Mouse (Mus musculus) testis, adult 2 months (tissue): Measurements from ENCODE around the gene Il18r1. TPM values are rescaled to one million over a fixed set of nuclear protein-coding genes. Genes with fewer than 3 reads are reported as not detected.

Experiments
- H3K27ac ChIP-seq: fragments of 200-500 bp; 2 replicates; pipeline ENCODE4 v1.5.1; 2012; ENCODE audit warnings: low read depth, low read length; ENCODE audit not compliant: control insufficient read depth, insufficient read depth
- H3K27me3 ChIP-seq: fragments of 200-500 bp; 2 replicates; pipeline ENCODE4 v1.6.1; 2012; ENCODE audit warnings: mild to moderate bottlenecking, low read length, moderate library complexity; ENCODE audit not compliant: control insufficient read depth, insufficient read depth
- H3K36me3 ChIP-seq: fragments of 200-500 bp; 2 replicates; pipeline ENCODE4 v1.6.1; 2012; ENCODE audit warnings: mild to moderate bottlenecking, low read length; ENCODE audit not compliant: control insufficient read depth, insufficient read depth
- H3K4me1 ChIP-seq: fragments of 200-500 bp; 2 replicates; pipeline ENCODE4 v1.6.1; 2012; ENCODE audit warnings: low read length; ENCODE audit not compliant: control insufficient read depth, insufficient read depth
- H3K4me3 ChIP-seq: fragments of 200-500 bp; 2 replicates; pipeline ENCODE4 v1.5.1; 2012; ENCODE audit warnings: low read depth, mild to moderate bottlenecking, low read length, moderate library complexity, mixed read lengths; ENCODE audit not compliant: control insufficient read depth
- CTCF ChIP-seq: fragments of 200-500 bp; IDR thresholded peaks from 2 replicates; pipeline ENCODE4 v1.5.1; 2012; ENCODE audit warnings: low read depth, mild to moderate bottlenecking, inconsistent platforms, low read length, moderate library complexity; ENCODE audit not compliant: control insufficient read depth, insufficient read depth, insufficient replicate concordance
- POLR2A ChIP-seq: fragments of 200-500 bp; IDR thresholded peaks from 2 replicates; pipeline ENCODE4 v1.6.1; 2012; ENCODE audit warnings: low read depth, mild to moderate bottlenecking, inconsistent platforms, low read length, moderate library complexity; ENCODE audit not compliant: control insufficient read depth
- polyA plus RNA-seq: library from polyadenylated mRNA; depleted of rRNA; stranded (reverse); fragments of >200 nt; gene quantifications from 2 replicates; pipeline ENCODE4 v1.2.3, GENCODE M21; 2012

Gene Il18r1
- polyA plus RNA-seq, 1 experiment, result 0.12 TPM

DNA sequence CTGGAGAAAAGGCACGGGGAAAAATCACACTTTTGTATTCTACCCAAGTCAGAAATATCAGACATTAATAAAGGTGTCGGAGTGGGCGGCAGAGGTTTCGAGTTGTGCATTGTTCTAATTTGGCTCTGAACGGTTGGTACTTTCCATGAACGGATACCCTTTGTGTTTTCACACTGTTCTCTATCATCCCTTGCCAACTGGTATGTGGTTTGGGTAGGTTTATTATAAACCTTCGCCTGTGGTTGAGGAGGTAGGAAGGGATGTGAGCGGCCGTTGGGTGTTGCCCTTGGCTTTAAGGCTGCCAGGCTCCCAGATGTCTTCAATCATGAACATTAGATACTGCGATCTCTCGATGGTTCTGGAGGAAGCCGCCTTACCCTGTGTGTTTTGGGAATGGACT is 4.5 kb downstream of the Il18r1 start:
- H3K36me3 ChIP-seq, result no peaks in the 10 kb centered on the region
- peaks cover 2% of the 10 kb centered on the region; the same call in 1 of the 2 replicates for H3K4me1 ChIP-seq
- TF ChIP-seq CTCF, result no peak
- TF ChIP-seq POLR2A, result no peak
- no peak overlapping the region for H3K27ac ChIP-seq
- no peak overlapping the region for H3K4me3 ChIP-seq
- no peaks in the 10 kb centered on the region for H3K27me3 ChIP-seq

DNA sequence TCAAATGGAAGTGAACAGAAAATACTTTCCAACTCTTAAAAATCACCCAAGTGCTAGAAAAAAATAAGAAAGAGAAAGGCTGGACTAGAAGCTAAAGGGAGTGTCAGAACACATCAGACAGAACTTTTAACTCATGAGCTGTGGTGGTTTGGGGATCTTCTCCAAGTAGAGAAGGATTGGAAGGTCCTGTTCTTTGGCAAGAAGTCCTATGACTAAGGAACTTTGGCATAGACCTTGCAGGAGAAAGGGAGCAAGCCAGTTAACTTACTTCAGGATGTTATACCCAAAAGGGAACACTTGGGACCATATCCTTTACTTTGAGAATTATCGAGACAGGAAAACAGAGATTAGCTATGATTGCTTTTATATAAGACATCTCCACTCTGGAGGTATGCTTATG is 7.0 kb downstream of the Il18r1 start:
- Histone ChIP-seq H3K4me1 (no peaks in the 10 kb centered on the region), H3K36me3 (no peaks in the 10 kb centered on the region), H3K4me3 (no peak overlapping the region), H3K27me3 (no peaks in the 10 kb centered on the region), H3K27ac (no peak overlapping the region)
- no peak for TF ChIP-seq POLR2A
- TF ChIP-seq CTCF, result no peak

DNA sequence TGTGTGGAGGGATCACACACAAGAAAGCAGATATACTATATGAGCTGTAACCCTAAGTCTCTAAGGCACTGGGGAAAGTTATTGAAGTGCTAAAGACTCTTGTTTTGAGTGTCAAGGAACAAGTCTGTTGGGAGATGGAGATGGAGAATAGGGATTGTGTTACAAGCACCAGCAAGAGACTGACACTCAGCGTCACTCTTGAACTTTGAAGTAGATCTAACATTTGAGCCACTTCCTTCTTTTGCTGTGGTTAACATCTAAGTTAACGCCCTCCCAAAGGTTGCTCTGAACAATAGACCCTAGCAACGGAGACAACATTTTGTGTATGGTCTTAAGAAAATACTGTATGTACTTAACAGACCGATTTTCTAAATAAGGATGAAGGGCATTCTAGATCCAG is 8.3 kb downstream of the Il18r1 start:
- Histone ChIP-seq H3K4me1 (no peaks in the 10 kb centered on the region), H3K27me3 (no peaks in the 10 kb centered on the region), H3K27ac (no peak overlapping the region), H3K36me3 (no peaks in the 10 kb centered on the region), H3K4me3 (no peak overlapping the region)
- TF ChIP-seq CTCF (no peak), POLR2A (no peak)

DNA sequence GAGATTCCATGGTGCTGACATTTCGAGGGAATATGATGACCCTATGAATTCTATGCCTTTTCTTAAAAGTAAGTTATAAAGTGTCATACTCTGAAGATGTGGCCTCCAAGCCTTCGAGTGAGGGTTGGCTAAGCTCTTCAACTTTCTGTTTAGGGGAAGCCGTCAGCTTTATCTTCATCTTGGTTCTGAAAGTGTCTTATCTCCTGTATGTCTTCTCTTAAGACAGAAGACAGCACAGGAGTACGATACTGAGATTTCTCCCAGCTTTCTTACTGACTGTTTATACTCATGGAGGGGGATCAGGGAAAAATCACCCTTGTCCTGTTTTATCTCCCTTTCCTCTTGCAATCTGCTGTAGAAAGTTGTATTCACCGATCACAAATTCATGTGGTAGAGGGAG is 9.0 kb downstream of the Il18r1 start:
- H3K4me3 ChIP-seq, result no peak overlapping the region
- no peak overlapping the region for H3K27ac ChIP-seq
- no peaks in the 10 kb centered on the region for H3K27me3 ChIP-seq
- TF ChIP-seq CTCF, result no peak
- TF ChIP-seq POLR2A, result no peak
- no peaks in the 10 kb centered on the region for H3K36me3 ChIP-seq
- H3K4me1 ChIP-seq, result no peaks in the 10 kb centered on the region

DNA sequence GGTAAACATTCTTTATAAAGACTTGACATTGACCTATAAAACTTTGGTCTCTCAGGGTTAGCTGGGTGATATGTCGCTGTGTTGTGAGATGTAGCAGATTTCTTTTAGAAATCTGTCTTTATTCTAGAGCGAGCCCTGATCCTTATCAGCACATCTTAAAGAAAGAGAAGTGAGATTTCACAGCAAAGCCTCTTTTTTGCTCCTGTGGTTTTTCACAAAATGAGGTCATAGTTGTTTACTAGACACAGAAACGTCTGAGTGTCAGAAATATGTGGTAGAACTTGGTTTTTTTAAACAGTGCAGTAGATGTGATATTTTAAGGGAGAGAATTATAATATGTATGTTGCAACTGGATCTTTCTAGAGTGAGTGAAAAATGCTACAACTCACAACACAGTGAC is 10.3 kb downstream of the Il18r1 start:
- Histone ChIP-seq H3K36me3 (no peaks in the 10 kb centered on the region), H3K27ac (no peak overlapping the region), H3K27me3 (no peaks in the 10 kb centered on the region), H3K4me1 (no peaks in the 10 kb centered on the region), H3K4me3 (no peak overlapping the region)
- TF ChIP-seq CTCF, result no peak
- no peak for TF ChIP-seq POLR2A

DNA sequence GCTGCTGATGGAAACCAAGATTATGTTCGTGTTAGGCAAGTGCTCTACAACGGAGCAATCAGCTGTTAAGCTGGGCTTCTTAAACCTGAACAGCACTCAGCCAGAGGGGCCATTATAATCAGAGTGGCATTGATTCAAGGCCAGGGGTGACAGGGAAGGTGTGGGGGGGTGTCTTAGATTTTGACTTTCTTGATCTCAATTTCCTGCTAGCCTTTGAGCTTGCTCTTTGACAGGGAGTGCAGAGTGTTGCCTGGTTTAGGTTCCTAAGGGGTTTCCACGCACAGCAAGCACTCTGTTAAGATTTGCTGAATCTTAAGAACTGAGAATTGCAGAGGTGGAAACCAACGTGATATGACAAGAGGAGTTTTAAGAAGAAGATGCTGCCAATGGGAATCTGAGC is 11.4 kb downstream of the Il18r1 start:
- H3K27me3 ChIP-seq, result no peaks in the 10 kb centered on the region
- no peaks in the 10 kb centered on the region for H3K36me3 ChIP-seq
- TF ChIP-seq POLR2A (no peak), CTCF (no peak)
- no peak overlapping the region for H3K4me3 ChIP-seq
- H3K27ac ChIP-seq, result no peak overlapping the region
- H3K4me1 ChIP-seq, result no peaks in the 10 kb centered on the region

DNA sequence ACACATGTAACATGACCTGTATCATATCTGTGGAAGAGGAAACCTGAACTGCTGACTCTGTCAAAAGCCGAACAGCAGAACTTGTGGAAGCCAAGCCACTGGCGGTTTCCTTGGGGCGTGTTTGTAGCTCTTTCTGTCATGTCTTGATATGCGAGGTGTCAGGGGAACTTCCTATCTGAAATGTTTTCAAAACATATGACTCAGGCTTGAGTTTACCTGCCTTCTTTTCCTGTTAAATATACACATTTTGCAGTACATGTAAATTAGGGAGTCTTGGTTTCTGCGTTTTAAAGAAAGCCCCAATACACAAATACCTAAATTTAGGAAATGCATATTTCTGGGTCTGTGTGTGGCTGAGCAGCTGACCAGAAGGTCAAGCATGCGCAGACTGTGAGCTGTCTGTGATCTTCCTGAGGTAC is 14.2 kb downstream of the Il18r1 start:
- Histone ChIP-seq H3K36me3 (no peaks in the 10 kb centered on the region), H3K4me1 (no peaks in the 10 kb centered on the region), H3K4me3 (no peak overlapping the region), H3K27me3 (no peaks in the 10 kb centered on the region), H3K27ac (no peak overlapping the region)
- TF ChIP-seq CTCF, result no peak
- no peak for TF ChIP-seq POLR2A

DNA sequence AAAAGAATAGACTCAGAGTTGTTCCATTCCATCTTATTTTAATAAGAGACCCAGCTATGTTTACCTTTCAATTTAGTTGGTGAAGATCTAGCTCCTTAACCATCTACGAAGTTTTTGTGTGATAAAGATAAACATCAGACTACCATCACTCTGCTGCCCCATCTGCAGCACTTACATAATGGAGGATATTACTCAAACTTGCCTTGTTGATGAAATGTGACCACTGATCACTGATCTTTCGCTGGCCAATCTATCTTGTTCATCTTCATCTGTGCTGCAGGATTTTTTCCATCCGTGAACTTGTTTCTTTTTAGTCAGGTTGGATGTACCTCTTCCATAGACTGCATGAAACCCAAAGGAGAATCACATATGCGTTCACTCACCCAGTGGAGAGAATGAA is 29.2 kb downstream of the Il18r1 start:
- Histone ChIP-seq H3K4me3 (no peak overlapping the region), H3K27me3 (no peaks in the 10 kb centered on the region), H3K4me1 (peaks cover 3% of the 10 kb centered on the region), H3K27ac (no peak overlapping the region), H3K36me3 (no peaks in the 10 kb centered on the region)
- TF ChIP-seq CTCF (no peak), POLR2A (no peak)
